Mouse (Mus musculus): ENCODE measurements at regions not wholly inside any gene's neighbourhood (a gene's known extent, or its start where the extent isn't known, plus 50 kb on each side); places are given as distances from the start of the nearest gene placed in this dataset.

DNA sequence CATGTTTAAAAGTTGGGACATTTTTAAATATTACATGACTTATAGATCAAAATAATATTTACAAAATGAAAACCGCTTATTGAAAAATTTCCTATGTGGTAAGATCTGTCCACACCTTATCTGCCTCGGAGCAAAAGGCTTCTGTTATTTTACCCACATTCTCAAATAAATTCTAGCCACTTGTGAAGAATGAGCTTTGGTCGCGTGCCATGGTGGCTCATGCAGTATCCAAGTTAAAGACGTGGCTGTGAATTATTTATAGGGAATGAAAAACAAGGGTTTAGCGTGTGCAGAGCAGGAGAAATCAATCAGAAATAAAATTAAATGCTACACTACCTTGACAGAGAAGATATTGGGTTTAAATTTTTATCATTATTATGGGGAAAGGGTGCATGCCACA is 430.7 kb upstream of the Cited2 start:
- no peak for TF ChIP-seq CTCF (IDR thresholded peaks at IDR 0.05; ENCODE audit: control insufficient read depth, insufficient read depth, low read length)
- TF ChIP-seq POLR2A (IDR thresholded peaks at IDR 0.05; ENCODE audit: borderline replicate concordance, control insufficient read depth, low read depth, low read length), result no peak

Data from bone marrow, adult 2 months (tissue).